Mouse (Mus musculus): ENCODE data around the gene Gm26992. TPM values are rescaled to one million over a fixed set of nuclear protein-coding genes. Genes with fewer than 3 reads are reported as not detected.
A peak's percentile ranks its signal among the peaks of the same experiment; 100 is the strongest.

Gm26992 gene
- total and polyA plus RNA-seq, 2 experiments from 2014 or later: not detected

- Histone ChIP-seq H3K27me3 (ENCODE audit: insufficient read depth, low read length) (no peaks in the 10 kb centered on the region), H3K4me1 (ENCODE audit: insufficient read depth, low read length) (no peaks in the 10 kb centered on the region), H3K4me2 (ENCODE audit: low read depth, low read length) (peak overlapping the region; percentile 50), H3K4me3 (ENCODE audit: low read length) (peak overlapping the region; percentile 40), H3K36me3 (ENCODE audit: insufficient read depth, low read length) (no peaks in the 10 kb centered on the region), H3K9me3 (ENCODE audit: low read length) (no peaks in the 10 kb centered on the region), H3K9ac (replicated peaks; ENCODE audit: low read length) (peak overlapping the region; percentile 54; the same call in 1 of the 2 replicates), H3K27ac (no peak overlapping the region)
- WGBS: 51% methylated on average over 17 of the region's 17 CpGs
- DNase-seq (ENCODE audit: low spot score) (peak; percentile 52), ATAC-seq (0 out of 2 replicates have a peak, but pooled peaks have one; percentile 58)
- no peak for TF ChIP-seq CTCF (IDR thresholded peaks at IDR 0.05; ENCODE audit: low read depth)
These were observed 61.2 kb downstream of the Gm26992 start for GRCm38 (mm10) chrX:103483047-103483446.

DNA sequence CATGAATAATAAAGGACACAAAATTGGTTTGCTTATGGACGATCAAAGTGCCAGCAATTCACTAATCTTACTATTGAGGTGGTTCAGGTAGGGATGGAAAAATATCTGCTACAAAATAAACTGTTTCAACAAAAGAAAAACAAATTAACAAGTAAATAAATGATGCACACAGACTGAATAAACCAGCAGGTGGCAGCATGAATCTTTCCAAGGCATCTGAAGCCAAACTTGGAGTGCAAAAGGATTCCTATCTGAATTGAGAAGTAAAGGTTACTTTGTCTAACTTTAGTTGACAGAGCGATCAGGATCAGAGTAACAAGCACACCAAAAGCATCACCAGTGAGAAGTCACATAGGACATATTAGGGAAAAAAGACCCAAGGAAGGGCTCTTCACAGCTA lies 62.2 kb downstream of the Gm26992 start:
- Histone ChIP-seq H3K4me3 (ENCODE audit: low read length) (no peak overlapping the region), H3K9me3 (ENCODE audit: low read length) (no peaks in the 10 kb centered on the region), H3K36me3 (ENCODE audit: insufficient read depth, low read length) (no peaks in the 10 kb centered on the region), H3K4me2 (ENCODE audit: low read depth, low read length) (peak overlapping the region; percentile 50), H3K4me1 (ENCODE audit: insufficient read depth, low read length) (no peaks in the 10 kb centered on the region), H3K9ac (replicated peaks; ENCODE audit: low read length) (no peak overlapping the region), H3K27ac (no peak overlapping the region), H3K27me3 (ENCODE audit: insufficient read depth, low read length) (no peaks in the 10 kb centered on the region)
- ATAC-seq (no peak), DNase-seq (ENCODE audit: low spot score) (peak; percentile 85)
- TF ChIP-seq CTCF (IDR thresholded peaks at IDR 0.05; ENCODE audit: low read depth): peak; percentile 78
- WGBS: 14% methylated on average over 2 of the region's 2 CpGs

DNA sequence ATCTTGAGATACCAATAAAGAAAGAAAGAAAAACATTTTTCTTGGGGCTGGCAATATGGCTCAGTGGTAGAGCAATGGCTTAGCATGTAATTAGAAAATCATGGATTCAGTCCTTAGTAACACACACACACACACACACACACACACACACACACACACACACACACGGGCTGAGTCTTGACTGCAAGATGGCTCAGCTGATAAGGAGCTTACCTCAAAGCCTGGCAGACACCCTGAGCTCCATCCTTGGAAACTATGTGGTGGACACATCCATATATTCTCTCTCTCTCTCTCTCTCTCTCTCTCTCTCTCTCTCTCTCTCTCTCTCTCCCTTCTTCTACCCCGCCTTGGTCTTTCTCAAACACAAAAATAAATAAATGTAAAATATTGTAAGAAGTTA lies 69.0 kb downstream of the Gm26992 start:
- Histone ChIP-seq H3K4me2 (ENCODE audit: low read depth, low read length) (no peak overlapping the region), H3K36me3 (ENCODE audit: insufficient read depth, low read length) (no peaks in the 10 kb centered on the region), H3K27me3 (ENCODE audit: insufficient read depth, low read length) (no peaks in the 10 kb centered on the region), H3K9me3 (ENCODE audit: low read length) (no peaks in the 10 kb centered on the region), H3K27ac (no peak overlapping the region), H3K4me1 (ENCODE audit: insufficient read depth, low read length) (0 out of 2 replicates have a peak, but pooled peaks cover 4% of the 10 kb centered on the region), H3K4me3 (ENCODE audit: low read length) (no peak overlapping the region), H3K9ac (replicated peaks; ENCODE audit: low read length) (no peak overlapping the region)
- no peak for TF ChIP-seq CTCF (IDR thresholded peaks at IDR 0.05; ENCODE audit: low read depth)
- 73% methylated on average over 2 of the region's 2 CpGs for WGBS
- no peak for ATAC-seq
- DNase-seq (ENCODE audit: low spot score): no peak

GRCm38 (mm10) chrX:103492398-103493256 lies 70.8 kb downstream of the Gm26992 start:
- Histone ChIP-seq H3K27ac (peak overlapping the region; percentile 90), H3K4me1 (ENCODE audit: insufficient read depth, low read length) (0 out of 2 replicates have a peak, but pooled peaks cover 4% of the 10 kb centered on the region), H3K36me3 (ENCODE audit: insufficient read depth, low read length) (no peaks in the 10 kb centered on the region), H3K4me2 (ENCODE audit: low read depth, low read length) (peak overlapping the region; percentile 57), H3K27me3 (ENCODE audit: insufficient read depth, low read length) (no peaks in the 10 kb centered on the region), H3K9me3 (ENCODE audit: low read length) (no peaks in the 10 kb centered on the region), H3K9ac (replicated peaks; ENCODE audit: low read length) (0 out of 2 replicates have a peak overlapping the region, but pooled peaks have one; percentile 33), H3K4me3 (ENCODE audit: low read length) (peak overlapping the region; percentile 52)
- WGBS: 22% methylated on average over 10 of the region's 10 CpGs
- DNase-seq (ENCODE audit: low spot score): no peak
- TF ChIP-seq CTCF (IDR thresholded peaks at IDR 0.05; ENCODE audit: low read depth): no peak
- no peak; the same call in 1 of the 2 replicates for ATAC-seq

DNA sequence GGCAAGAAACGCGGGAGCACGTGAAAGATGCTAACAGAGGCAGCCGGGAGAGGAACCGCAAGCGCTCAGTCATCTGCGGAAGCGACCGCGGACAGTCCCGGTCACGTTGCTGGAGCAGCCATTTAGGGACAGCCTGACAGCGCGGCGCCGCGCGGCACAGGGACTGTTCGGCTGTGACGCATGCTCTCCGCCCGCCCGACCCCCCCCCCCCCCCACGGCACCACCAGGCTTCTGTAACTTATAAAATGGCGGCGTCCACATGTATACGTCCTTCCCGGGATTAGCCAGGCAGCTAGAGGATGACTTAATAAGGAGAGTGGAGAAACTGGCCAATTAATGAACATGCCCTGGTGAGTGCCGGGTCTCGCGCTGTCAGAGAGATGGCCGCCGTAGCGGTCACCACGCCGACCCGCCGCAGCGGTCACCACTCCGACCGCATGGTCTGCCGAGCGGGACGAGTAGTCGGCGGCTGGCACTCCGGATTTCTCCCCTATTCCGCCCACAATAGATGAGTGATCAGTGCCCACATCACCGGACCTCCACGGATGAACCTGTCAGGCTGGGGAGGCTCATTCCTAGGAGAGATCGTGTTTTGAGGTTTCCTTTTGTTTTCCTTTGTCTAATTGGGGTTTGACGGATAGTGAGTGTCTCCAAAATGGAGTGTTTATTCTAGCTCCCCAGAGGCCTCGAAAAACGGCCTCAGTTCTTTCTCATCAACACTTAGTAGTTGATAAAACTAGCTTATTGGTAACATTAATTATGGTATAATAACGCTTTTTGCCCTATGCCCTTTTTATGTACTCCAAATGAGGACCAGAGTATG lies 71.8 kb downstream of the Gm26992 start:
- peak overlapping the region; percentile 67 for H3K9ac ChIP-seq (replicated peaks; ENCODE audit: low read length)
- H3K36me3 ChIP-seq (ENCODE audit: insufficient read depth, low read length): no peaks in the 10 kb centered on the region
- H3K4me2 ChIP-seq (ENCODE audit: low read depth, low read length): peak overlapping the region; percentile 57
- H3K4me3 ChIP-seq (ENCODE audit: low read length): peak overlapping the region; percentile 52
- DNase-seq (ENCODE audit: low spot score): peak; percentile 91
- H3K27me3 ChIP-seq (ENCODE audit: insufficient read depth, low read length): no peaks in the 10 kb centered on the region
- no peak for TF ChIP-seq CTCF (IDR thresholded peaks at IDR 0.05; ENCODE audit: low read depth)
- WGBS: under 1% methylated on average over 55 of the region's 55 CpGs
- 0 out of 2 replicates have a peak, but pooled peaks cover 4% of the 10 kb centered on the region for H3K4me1 ChIP-seq (ENCODE audit: insufficient read depth, low read length)
- H3K9me3 ChIP-seq (ENCODE audit: low read length): no peaks in the 10 kb centered on the region
- peak; percentile 99 for ATAC-seq
- peak overlapping the region; percentile 90 for H3K27ac ChIP-seq

GRCm38 (mm10) chrX:103499374-103499773 lies 77.6 kb downstream of the Gm26992 start:
- DNase-seq (ENCODE audit: low spot score): no peak
- Histone ChIP-seq H3K4me2 (ENCODE audit: low read depth, low read length) (no peak overlapping the region), H3K27ac (no peak overlapping the region), H3K36me3 (ENCODE audit: insufficient read depth, low read length) (no peaks in the 10 kb centered on the region), H3K9me3 (ENCODE audit: low read length) (no peaks in the 10 kb centered on the region), H3K4me1 (ENCODE audit: insufficient read depth, low read length) (no peaks in the 10 kb centered on the region), H3K4me3 (ENCODE audit: low read length) (no peak overlapping the region), H3K27me3 (ENCODE audit: insufficient read depth, low read length) (no peaks in the 10 kb centered on the region), H3K9ac (replicated peaks; ENCODE audit: low read length) (no peak overlapping the region)
- no peak for TF ChIP-seq CTCF (IDR thresholded peaks at IDR 0.05; ENCODE audit: low read depth)
- 94% methylated on average over 3 of the region's 3 CpGs for WGBS
- ATAC-seq: no peak
